In the genomic region with DNA sequence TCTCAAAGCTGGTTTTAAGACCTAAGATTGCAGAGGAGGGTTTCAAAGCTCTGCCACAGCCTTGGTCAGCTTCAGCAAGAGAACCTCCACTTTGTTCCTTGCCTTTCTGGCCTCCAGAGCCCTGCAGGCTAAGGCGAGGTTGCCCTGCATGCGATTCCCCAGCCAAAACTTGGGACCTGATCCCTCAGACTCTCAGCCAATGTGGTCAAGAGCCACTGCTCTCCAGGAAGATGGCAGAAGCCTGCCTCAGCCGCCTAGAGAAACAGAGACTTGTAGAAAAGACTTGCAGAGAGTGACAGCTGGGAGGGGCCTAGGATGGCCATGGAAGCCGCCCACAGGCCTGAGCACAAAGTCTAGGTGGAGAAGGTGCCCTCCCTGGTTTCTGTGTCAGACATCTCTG, we compare ENCODE assay signal across 13 mouse cellular contexts. TPM values are rescaled to one million over a fixed set of nuclear protein-coding genes. Genes with fewer than 3 reads are reported as not detected.
DNase-seq lines count a peak whose midpoint lies in the region; ATAC-seq and TF ChIP-seq lines count a peak whose summit lies in the region.
"Had no signal": no experiment of that assay in that cellular context is flagged by ENCODE, and none has a peak within 500 bp of the region (broad histone marks: within the 10 kb centered on the region; RNA-seq: fewer than 3 reads in every experiment).

No protein-coding gene starts in this region.

- H3K4me2 ChIP-seq in forebrain, postnatal 0 days (ENCODE audit: low read depth), result no peak overlapping the region
- H3K4me2 ChIP-seq in neural tube, embryonic 13.5 days, result peak overlapping the region; percentile 73; the same call in 1 of the 2 replicates
- no peak overlapping the region for H3K4me2 ChIP-seq in neural tube, embryonic 15.5 days

- H3K9ac ChIP-seq in forebrain, postnatal 0 days, result no peak overlapping the region
- no peak overlapping the region for H3K9ac ChIP-seq in neural tube, embryonic 13.5 days
- no peak overlapping the region for H3K9ac ChIP-seq in neural tube, embryonic 15.5 days (replicated peaks)

- H3K4me1 ChIP-seq in forebrain, embryonic 10.5 days, result peaks cover 79% of the 10 kb centered on the region
- H3K4me1 ChIP-seq in forebrain, postnatal 0 days (ENCODE audit: insufficient read depth), result 0 out of 2 replicates have a peak, but pooled peaks cover 12% of the 10 kb centered on the region
- H3K4me1 ChIP-seq in neural tube, embryonic 13.5 days (replicated peaks), result peaks cover 45% of the 10 kb centered on the region
- H3K4me1 ChIP-seq in neural tube, embryonic 15.5 days, result peaks cover 22% of the 10 kb centered on the region

- ATAC-seq in forebrain, postnatal 0 days, result no peak
- ATAC-seq in neural tube, embryonic 13.5 days (ENCODE audit: low read depth), result no peak
- no peak for ATAC-seq in neural tube, embryonic 15.5 days (ENCODE audit: low FRiP score)
- no peak for ATAC-seq in megakaryocyte progenitor cell, adult 5-6 weeks (replicated peaks; ENCODE audit: poor library complexity)

- H3K27ac ChIP-seq in forebrain, embryonic 10.5 days, result peak overlapping the region; percentile 93
- H3K27ac ChIP-seq in forebrain, postnatal 0 days (ENCODE audit: low read depth, low read length), result no peak overlapping the region
- no peak overlapping the region for H3K27ac ChIP-seq in neural tube, embryonic 13.5 days (replicated peaks)
- H3K27ac ChIP-seq in neural tube, embryonic 15.5 days (replicated peaks), result no peak overlapping the region
- H3K27ac ChIP-seq: heart, embryonic 15.5 days had no signal

- no peak for DNase-seq in forebrain, embryonic 10.5 days (ENCODE audit: extremely low spot score, low spot score)
- no peak for DNase-seq in forebrain, postnatal 0 days
- DNase-seq in kidney, adult 8-10 months, result peak; percentile 39 to 44
- no peak for DNase-seq in adrenal gland, postnatal 36 days
- no peak for DNase-seq in right cerebral cortex, postnatal 36 days (ENCODE audit: low spot score in 2 of 2)
- DNase-seq: B cell, adult 2 months; embryo, embryonic 11 days; gastrocnemius, postnatal 36 days; liver had no signal

- H3K4me3 ChIP-seq in forebrain, embryonic 10.5 days, result peak overlapping the region; percentile 70
- H3K4me3 ChIP-seq in forebrain, postnatal 0 days (ENCODE audit: low read depth, low read length), result no peak overlapping the region
- H3K4me3 ChIP-seq in neural tube, embryonic 13.5 days, result no peak overlapping the region
- H3K4me3 ChIP-seq in neural tube, embryonic 15.5 days (replicated peaks), result no peak overlapping the region

- peaks cover 4% of the 10 kb centered on the region for H3K36me3 ChIP-seq in forebrain, embryonic 10.5 days (replicated peaks)
- no peaks in the 10 kb centered on the region for H3K36me3 ChIP-seq in forebrain, postnatal 0 days (ENCODE audit: insufficient read depth)
- H3K36me3 ChIP-seq in neural tube, embryonic 13.5 days, result peaks cover 2% of the 10 kb centered on the region
- H3K36me3 ChIP-seq in neural tube, embryonic 15.5 days, result no peaks in the 10 kb centered on the region
- H3K36me3 ChIP-seq: heart, embryonic 15.5 days had no signal

- no peaks in the 10 kb centered on the region for H3K9me3 ChIP-seq in forebrain, embryonic 10.5 days
- no peaks in the 10 kb centered on the region for H3K9me3 ChIP-seq in forebrain, postnatal 0 days (ENCODE audit: low read length)
- no peaks in the 10 kb centered on the region for H3K9me3 ChIP-seq in neural tube, embryonic 13.5 days
- H3K9me3 ChIP-seq in neural tube, embryonic 15.5 days (replicated peaks), result no peaks in the 10 kb centered on the region
- H3K9me3 ChIP-seq: heart, embryonic 15.5 days had no signal

- 75% methylated on average over 4 of the region's 4 CpGs for WGBS in forebrain, embryonic 10.5 days
- 79% methylated on average over 4 of the region's 4 CpGs for WGBS in forebrain, postnatal 0 days
- 85% methylated on average over 4 of the region's 4 CpGs for WGBS in neural tube, embryonic 13.5 days
- 80% methylated on average over 4 of the region's 4 CpGs for WGBS in neural tube, embryonic 15.5 days

- H3K27me3 ChIP-seq in forebrain, embryonic 10.5 days (ENCODE audit: poor library complexity, severe bottlenecking), result peaks cover 28% of the 10 kb centered on the region; the same call in 1 of the 2 replicates
- H3K27me3 ChIP-seq in forebrain, postnatal 0 days (ENCODE audit: insufficient read depth, low read length), result no peaks in the 10 kb centered on the region
- no peaks in the 10 kb centered on the region for H3K27me3 ChIP-seq in neural tube, embryonic 13.5 days
- no peaks in the 10 kb centered on the region for H3K27me3 ChIP-seq in neural tube, embryonic 15.5 days (replicated peaks)

- no peak for TF ChIP-seq CTCF in forebrain, postnatal 0 days (IDR thresholded peaks at IDR 0.05; ENCODE audit: low read depth)

RNA-seq across cellular contexts. Expression of gene Mcf2l, which starts 1.4 kb away (rescaled TPM):
- polyA plus RNA-seq in forebrain, embryonic 10.5 days (2016; fragmentation: Nextera tagmentation; extraction: Ambion mirVana), result 26.3 and 32.5 TPM in 2 replicates
- total RNA-seq in forebrain, postnatal 0 days (2014; rRNA removed), result 371 and 376 TPM in 2 replicates
- 89.6 and 118 TPM in 2 replicates for polyA plus RNA-seq in forebrain, postnatal 0 days (2015; fragmentation: Nextera tagmentation; extraction: Ambion mirVana)
- polyA plus RNA-seq in neural tube, embryonic 13.5 days (2015; fragmentation: Nextera tagmentation; extraction: Ambion mirVana), result 107 and 116 TPM in 2 replicates
- polyA plus RNA-seq in neural tube, embryonic 15.5 days (2015; fragmentation: Nextera tagmentation; extraction: Ambion mirVana), result 104 and 120 TPM in 2 replicates
- total RNA-seq in adrenal gland, postnatal 36 days (2021), result 10 to 100 TPM; 13.1 to 36.9 TPM
- 7.6 and 8.8 TPM in 2 replicates for total RNA-seq in megakaryocyte progenitor cell, adult 5-6 weeks (2015)
- 19.9 and 20.2 TPM in 2 replicates for total RNA-seq in megakaryocyte progenitor cell, adult 5-6 weeks (2017)

Comparison
In these comparisons a context has a peak if more than half of its experiments do, and no peak if none do; other contexts are left out.
1. DNase-seq: peak in kidney, adult 8-10 months (2 of 2); none in forebrain, embryonic 10.5 days (single experiment), forebrain, postnatal 0 days (single experiment), adrenal gland, postnatal 36 days (0 of 2) and right cerebral cortex, postnatal 36 days (0 of 2).